Mouse (Mus musculus) monocyte, adult 5-6 weeks (primary cell): Measurements from ENCODE around the gene Scnn1b. TPM values are rescaled to one million over a fixed set of nuclear protein-coding genes. Genes with fewer than 3 reads are reported as not detected.
A peak's percentile ranks its signal among the peaks of the same experiment; 100 is the strongest.

ENCODE experiments used
- ATAC-seq: fragments of 153-309, 156-312 bp; replicated peaks from 2 replicates; pipeline ENCODE4 v1.8.0; 2017; ENCODE audit warnings: mild to moderate bottlenecking; ENCODE audit not compliant: low TSS enrichment, insufficient number of reproducible peaks, severe bottlenecking, poor library complexity, low FRiP score
- total RNA-seq: library from RNA; stranded (forward); fragments of 200-1000, 200-491, 200-594 nt; gene quantifications from 3 replicates; pipeline ENCODE4 v1.2.3, GENCODE M21; 2017

Gene Scnn1b
- total RNA-seq, 1 experiment from 2014 or later: not detected

DNA sequence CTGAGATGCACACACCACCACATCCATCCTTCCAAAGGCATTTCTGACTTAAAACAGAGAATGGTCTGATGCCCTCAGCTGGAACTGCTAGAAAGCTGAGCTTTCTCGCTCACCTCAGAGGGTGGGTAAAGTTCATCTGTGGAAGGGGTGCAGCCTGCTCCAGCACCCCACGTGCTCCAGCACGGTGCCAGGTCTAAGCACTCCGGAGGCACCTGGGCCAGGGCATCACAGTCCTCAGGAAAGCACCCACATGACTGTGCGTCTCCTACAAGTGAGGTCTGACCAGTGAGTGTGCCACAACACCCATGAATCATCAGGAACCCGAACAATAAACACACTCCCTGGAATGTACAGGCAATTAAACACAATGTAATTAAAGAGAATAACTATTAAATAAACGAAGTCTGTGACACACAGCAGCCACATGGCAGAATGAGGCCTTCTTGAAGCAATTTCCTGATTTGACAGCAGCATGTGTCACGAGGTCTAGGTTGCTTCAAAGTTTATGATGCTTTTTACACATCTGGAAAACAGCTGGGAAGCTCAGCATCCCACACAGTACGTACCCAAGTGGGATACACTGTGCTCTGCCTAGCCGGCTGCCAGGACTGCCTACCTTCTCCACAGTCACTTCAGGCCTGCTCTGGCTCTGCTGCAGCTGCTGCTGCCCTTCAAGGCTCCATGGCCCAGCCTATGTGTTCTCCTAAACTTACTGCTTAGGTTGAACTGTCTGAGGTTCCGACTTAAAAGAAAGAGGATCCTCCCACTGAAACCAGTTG lies 90.2 kb downstream of the Scnn1b start:
- ATAC-seq: no peak

DNA sequence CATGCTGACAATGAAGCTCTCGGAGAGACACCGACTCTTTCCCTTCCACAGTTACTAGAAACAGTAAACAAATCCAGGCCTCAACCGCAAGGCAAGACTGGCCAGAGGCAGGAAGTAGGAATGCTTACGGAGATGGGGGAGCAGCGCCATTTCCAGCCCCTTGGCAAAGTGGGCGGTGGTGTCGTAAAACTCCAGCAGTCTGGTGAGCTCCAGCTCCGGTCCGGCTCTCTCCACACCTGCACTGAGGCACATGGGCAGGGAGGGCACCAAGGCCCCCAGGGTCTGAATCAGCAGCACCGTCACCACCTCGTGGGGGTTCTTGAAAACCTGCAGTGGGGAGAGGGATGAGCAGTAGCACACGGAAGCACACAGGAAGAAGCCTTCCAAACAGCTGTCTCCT lies 91.0 kb downstream of the Scnn1b start:
- no peak for ATAC-seq

DNA sequence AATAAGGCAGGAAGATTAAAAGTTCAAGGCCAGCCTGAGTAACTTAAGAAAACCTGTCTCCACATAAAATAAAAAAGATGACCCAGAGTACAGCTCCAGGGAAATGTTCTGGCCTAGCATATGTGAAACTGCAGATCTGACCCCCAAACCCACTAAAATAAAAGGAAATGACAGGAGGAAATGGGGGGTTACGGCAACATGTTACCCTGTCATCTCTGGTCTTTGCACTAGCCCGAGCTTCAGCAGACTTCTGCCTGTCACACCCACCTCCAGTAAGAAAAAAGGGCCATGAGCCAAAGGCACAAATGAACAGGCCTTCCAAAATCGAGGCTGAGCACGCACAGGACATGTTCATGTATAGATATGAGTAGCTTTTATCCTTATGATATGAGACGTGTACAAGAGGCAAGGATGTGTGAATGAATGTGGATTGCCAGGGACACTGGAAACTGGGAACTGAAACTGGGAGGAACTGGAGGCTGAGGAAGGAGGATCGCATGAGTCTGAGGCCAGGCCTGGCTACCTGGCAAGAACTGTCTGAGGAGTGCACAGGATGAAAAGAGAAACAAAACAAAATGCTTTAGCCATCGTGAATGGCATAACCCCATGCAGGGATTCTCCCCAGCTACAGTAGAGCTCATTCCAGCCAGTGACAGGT lies 97.2 kb downstream of the Scnn1b start:
- peak; percentile 16 for ATAC-seq

GRCm38 (mm10) chr7:121962571-121962959 lies 97.7 kb downstream of the Scnn1b start:
- peak; percentile 77 for ATAC-seq

- no peak for ATAC-seq
Observed at GRCm38 (mm10) chr7:121963883-121964398, 99.1 kb downstream of the Scnn1b start.

GRCm38 (mm10) chr7:121966169-121966568 lies 101.3 kb downstream of the Scnn1b start:
- ATAC-seq: no peak

Other genes starting within 250 kb of the Scnn1b start
- 4.4 to 7.9 TPM (median 7.3 TPM) in 3 replicates for gene Usp31, start 157.8 kb upstream of the Scnn1b start, total RNA-seq
- 0.68 to 1.6 TPM (median 1.4 TPM) in 3 replicates for gene Scnn1g, start 130.6 kb upstream of the Scnn1b start, total RNA-seq
- 10.6 to 15.1 TPM (median 14.6 TPM) in 3 replicates for gene Cog7, start 116.7 kb downstream of the Scnn1b start, total RNA-seq
- gene Gga2, start 156.2 kb downstream of the Scnn1b start, total RNA-seq: 6.1 to 7.8 TPM (median 7.4 TPM) in 3 replicates
- 24.5 to 31.7 TPM (median 31.1 TPM) in 3 replicates for gene Ubfd1, start 202.1 kb downstream of the Scnn1b start, total RNA-seq
- 3.5 to 4.4 TPM (median 3.8 TPM) in 3 replicates for gene Ears2, start 202.2 kb downstream of the Scnn1b start, total RNA-seq
- 15.4 to 65.3 TPM (median 30.7 TPM) in 3 replicates for gene Ndufab1, start 236.8 kb downstream of the Scnn1b start, total RNA-seq